Mouse (Mus musculus): ENCODE data around the gene Rbm24. TPM values are rescaled to one million over a fixed set of nuclear protein-coding genes. Genes with fewer than 3 reads are reported as not detected.

Rbm24 gene
- polyA plus RNA-seq (2016; fragmentation: Nextera tagmentation; extraction: Ambion mirVana), result 1.9 and 2.1 TPM in 2 replicates

GRCm38 (mm10) chr13:46418141-46418601, at the start of gene Rbm24:
Gene Rbm24 (plus strand): TSS chr13:46418434.
- peak; percentile 86 for DNase-seq (ENCODE audit: low spot score)
- Histone ChIP-seq H3K27me3 (ENCODE audit: low read depth, poor library complexity, severe bottlenecking) (peaks cover 13% of the 10 kb centered on the region; the same call in 1 of the 2 replicates), H3K36me3 (peaks cover 15% of the 10 kb centered on the region), H3K9me3 (replicated peaks) (no peaks in the 10 kb centered on the region), H3K27ac (replicated peaks) (peak within 1 kb of the TSS; percentile 90), H3K4me3 (peak within 1 kb of the TSS; percentile 67), H3K4me1 (peaks cover 24% of the 10 kb centered on the region)
- under 1% methylated on average over 41 of the region's 41 CpGs for whole genome bisulfite sequencing

- Histone ChIP-seq H3K4me3 (no peak overlapping the region), H3K27me3 (ENCODE audit: low read depth, poor library complexity, severe bottlenecking) (no peaks in the 10 kb centered on the region), H3K4me1 (0 out of 2 replicates have a peak, but pooled peaks cover 5% of the 10 kb centered on the region), H3K27ac (replicated peaks) (no peak overlapping the region), H3K9me3 (replicated peaks) (no peaks in the 10 kb centered on the region), H3K36me3 (no peaks in the 10 kb centered on the region)
- 76% methylated on average over 7 of the region's 7 CpGs for WGBS
- no peak for DNase-seq (ENCODE audit: low spot score)
These were observed 45.4 kb upstream of the Rbm24 start for GRCm38 (mm10) chr13:46372884-46373283.

- Histone ChIP-seq H3K27me3 (ENCODE audit: low read depth, poor library complexity, severe bottlenecking) (no peaks in the 10 kb centered on the region), H3K27ac (replicated peaks) (no peak overlapping the region), H3K4me3 (no peak overlapping the region), H3K9me3 (replicated peaks) (no peaks in the 10 kb centered on the region), H3K36me3 (no peaks in the 10 kb centered on the region), H3K4me1 (0 out of 2 replicates have a peak, but pooled peaks cover 5% of the 10 kb centered on the region)
- 97% methylated on average over 1 of the region's 1 CpGs for WGBS
- DNase-seq (ENCODE audit: low spot score), result no peak
These were observed 42.9 kb upstream of the Rbm24 start for GRCm38 (mm10) chr13:46375371-46375770.

GRCm38 (mm10) chr13:46387396-46387795, 30.8 kb upstream of the Rbm24 start:
- Histone ChIP-seq H3K4me1 (no peaks in the 10 kb centered on the region), H3K9me3 (replicated peaks) (no peaks in the 10 kb centered on the region), H3K4me3 (no peak overlapping the region), H3K27me3 (ENCODE audit: low read depth, poor library complexity, severe bottlenecking) (no peaks in the 10 kb centered on the region), H3K27ac (replicated peaks) (no peak overlapping the region), H3K36me3 (no peaks in the 10 kb centered on the region)
- WGBS, result 87% methylated on average over 8 of the region's 8 CpGs
- no peak for DNase-seq (ENCODE audit: low spot score)

- H3K36me3 ChIP-seq, result no peaks in the 10 kb centered on the region
- no peak overlapping the region for H3K27ac ChIP-seq (replicated peaks)
- 90% methylated on average over 1 of the region's 1 CpGs for WGBS
- no peaks in the 10 kb centered on the region for H3K27me3 ChIP-seq (ENCODE audit: low read depth, poor library complexity, severe bottlenecking)
- DNase-seq (ENCODE audit: low spot score), result no peak
- H3K4me3 ChIP-seq, result no peak overlapping the region
- no peaks in the 10 kb centered on the region for H3K4me1 ChIP-seq
- H3K9me3 ChIP-seq (replicated peaks), result no peaks in the 10 kb centered on the region
These were observed 26.6 kb upstream of the Rbm24 start for GRCm38 (mm10) chr13:46391654-46392053.

GRCm38 (mm10) chr13:46392893-46393292, 25.3 kb upstream of the Rbm24 start:
- no peaks in the 10 kb centered on the region for H3K4me1 ChIP-seq
- H3K27me3 ChIP-seq (ENCODE audit: low read depth, poor library complexity, severe bottlenecking), result no peaks in the 10 kb centered on the region
- 93% methylated on average over 4 of the region's 4 CpGs for WGBS
- H3K36me3 ChIP-seq, result no peaks in the 10 kb centered on the region
- no peak overlapping the region for H3K27ac ChIP-seq (replicated peaks)
- no peak for DNase-seq (ENCODE audit: low spot score)
- H3K4me3 ChIP-seq, result no peak overlapping the region
- H3K9me3 ChIP-seq (replicated peaks), result no peaks in the 10 kb centered on the region

- Histone ChIP-seq H3K9me3 (replicated peaks) (no peaks in the 10 kb centered on the region), H3K36me3 (no peaks in the 10 kb centered on the region), H3K4me1 (no peaks in the 10 kb centered on the region), H3K27me3 (ENCODE audit: low read depth, poor library complexity, severe bottlenecking) (no peaks in the 10 kb centered on the region), H3K4me3 (no peak overlapping the region), H3K27ac (replicated peaks) (no peak overlapping the region)
- DNase-seq (ENCODE audit: low spot score), result no peak
- 87% methylated on average over 2 of the region's 2 CpGs for WGBS
These were observed 24.3 kb upstream of the Rbm24 start for GRCm38 (mm10) chr13:46393936-46394335.

- H3K4me1 ChIP-seq, result no peaks in the 10 kb centered on the region
- H3K9me3 ChIP-seq (replicated peaks), result no peaks in the 10 kb centered on the region
- WGBS, result 72% methylated on average over 3 of the region's 3 CpGs
- no peak overlapping the region for H3K27ac ChIP-seq (replicated peaks)
- H3K27me3 ChIP-seq (ENCODE audit: low read depth, poor library complexity, severe bottlenecking), result no peaks in the 10 kb centered on the region
- H3K36me3 ChIP-seq, result no peaks in the 10 kb centered on the region
- DNase-seq (ENCODE audit: low spot score), result no peak
- no peak overlapping the region for H3K4me3 ChIP-seq
These were observed 21.0 kb upstream of the Rbm24 start for GRCm38 (mm10) chr13:46397235-46397634.

GRCm38 (mm10) chr13:46407151-46407550, 11.1 kb upstream of the Rbm24 start:
- DNase-seq (ENCODE audit: low spot score), result no peak
- H3K9me3 ChIP-seq (replicated peaks), result no peaks in the 10 kb centered on the region
- H3K36me3 ChIP-seq, result no peaks in the 10 kb centered on the region
- no peak overlapping the region for H3K4me3 ChIP-seq
- no peak overlapping the region for H3K27ac ChIP-seq (replicated peaks)
- no peaks in the 10 kb centered on the region for H3K27me3 ChIP-seq (ENCODE audit: low read depth, poor library complexity, severe bottlenecking)
- H3K4me1 ChIP-seq, result no peaks in the 10 kb centered on the region
- WGBS, result 87% methylated on average over 1 of the region's 1 CpGs

- Histone ChIP-seq H3K36me3 (no peaks in the 10 kb centered on the region), H3K27me3 (ENCODE audit: low read depth, poor library complexity, severe bottlenecking) (peaks cover 6% of the 10 kb centered on the region; the same call in 1 of the 2 replicates), H3K4me3 (no peak overlapping the region), H3K4me1 (no peaks in the 10 kb centered on the region), H3K27ac (replicated peaks) (no peak overlapping the region), H3K9me3 (replicated peaks) (no peaks in the 10 kb centered on the region)
- DNase-seq (ENCODE audit: low spot score), result no peak
These were observed 6.0 kb upstream of the Rbm24 start for GRCm38 (mm10) chr13:46412247-46412646.

GRCm38 (mm10) chr13:46413588-46413987, 4.6 kb upstream of the Rbm24 start:
- Histone ChIP-seq H3K36me3 (no peaks in the 10 kb centered on the region), H3K4me1 (peaks cover 6% of the 10 kb centered on the region), H3K4me3 (no peak overlapping the region), H3K27ac (replicated peaks) (no peak overlapping the region), H3K9me3 (replicated peaks) (no peaks in the 10 kb centered on the region), H3K27me3 (ENCODE audit: low read depth, poor library complexity, severe bottlenecking) (peaks cover 13% of the 10 kb centered on the region; the same call in 1 of the 2 replicates)
- DNase-seq (ENCODE audit: low spot score), result no peak
- 80% methylated on average over 10 of the region's 10 CpGs for WGBS

GRCm38 (mm10) chr13:46414050-46414449, 4.2 kb upstream of the Rbm24 start:
- Histone ChIP-seq H3K36me3 (no peaks in the 10 kb centered on the region), H3K4me1 (peaks cover 7% of the 10 kb centered on the region), H3K4me3 (no peak overlapping the region), H3K9me3 (replicated peaks) (no peaks in the 10 kb centered on the region), H3K27me3 (ENCODE audit: low read depth, poor library complexity, severe bottlenecking) (peaks cover 13% of the 10 kb centered on the region; the same call in 1 of the 2 replicates), H3K27ac (replicated peaks) (no peak overlapping the region)
- no peak for DNase-seq (ENCODE audit: low spot score)
- 81% methylated on average over 8 of the region's 8 CpGs for WGBS

GRCm38 (mm10) chr13:46416021-46416420, 2.2 kb upstream of the Rbm24 start:
- H3K27ac ChIP-seq (replicated peaks), result no peak overlapping the region
- H3K9me3 ChIP-seq (replicated peaks), result no peaks in the 10 kb centered on the region
- no peak for DNase-seq (ENCODE audit: low spot score)
- H3K4me3 ChIP-seq, result no peak overlapping the region
- H3K4me1 ChIP-seq, result peaks cover 24% of the 10 kb centered on the region
- no peaks in the 10 kb centered on the region for H3K36me3 ChIP-seq
- peaks cover 13% of the 10 kb centered on the region; the same call in 1 of the 2 replicates for H3K27me3 ChIP-seq (ENCODE audit: low read depth, poor library complexity, severe bottlenecking)
- 87% methylated on average over 8 of the region's 8 CpGs for WGBS

- Histone ChIP-seq H3K36me3 (peaks cover 9% of the 10 kb centered on the region), H3K4me3 (peak overlapping the region; percentile 67), H3K9me3 (replicated peaks) (no peaks in the 10 kb centered on the region), H3K27me3 (ENCODE audit: low read depth, poor library complexity, severe bottlenecking) (peaks cover 13% of the 10 kb centered on the region; the same call in 1 of the 2 replicates), H3K27ac (replicated peaks) (peak overlapping the region; percentile 90), H3K4me1 (peaks cover 24% of the 10 kb centered on the region)
- 77% methylated on average over 5 of the region's 5 CpGs for WGBS
- no peak for DNase-seq (ENCODE audit: low spot score)
These were observed 640 bp upstream of the Rbm24 start for GRCm38 (mm10) chr13:46417594-46417993.

Data from midbrain, embryonic 10.5 days (tissue).